Mouse (Mus musculus) adrenal gland, adult 10 weeks (tissue): Measurements from ENCODE around the gene Olfr649. TPM values are rescaled to one million over a fixed set of nuclear protein-coding genes. Genes with fewer than 3 reads are reported as not detected.

Experiments
- polyA plus RNA-seq: library from polyadenylated mRNA; stranded (reverse); fragments of 350-450 nt; fragmentation: Illumina TruSeq; extraction: RNeasy Lipid Tissue Mini Kit (QIAGEN cat#74804); gene quantifications from one replicate; pipeline ENCODE4 v1.2.3, GENCODE M21; 2014; ENCODE audit warnings: low read depth, low replicate concordance

Gene Olfr649
- not detected for polyA plus RNA-seq

GRCm38 (mm10) chr7:104195885-104196284 lies at the start of gene Olfr649:
Olfr649 (minus strand) TSS chr7:104195985.

GRCm38 (mm10) chr7:104244287-104245181 lies 48.7 kb upstream of the Olfr649 start, which contains the start of gene Trim34a:
Trim34a (plus strand) TSS chr7:104244457.

GRCm38 (mm10) chr7:104218701-104219569 lies 23.1 kb upstream of the Olfr649 start, which contains the start of gene Trim6:
Trim6 (plus strand) TSS chr7:104218793.

GRCm38 (mm10) chr7:104183292-104183691 lies 12.5 kb downstream of the Olfr649 start, which contains the start of gene Olfr648:
Olfr648 (minus strand) TSS chr7:104183392.

GRCm38 (mm10) chr7:104150456-104150855 lies 45.3 kb downstream of the Olfr649 start, which contains the start of gene Ubqlnl:
Ubqlnl (minus strand) TSS chr7:104150556.

GRCm38 (mm10) chr7:104143179-104143578 lies 52.6 kb downstream of the Olfr649 start, which contains the start of gene Ubqln3:
Ubqln3 (minus strand) TSS chr7:104143279.

Other genes with a start within 250 kb of the Olfr649 start
- gene Olfr635, start 224.8 kb downstream of the Olfr649 start, polyA plus RNA-seq, result not detected
- gene Olfr638, start 197.2 kb downstream of the Olfr649 start, polyA plus RNA-seq, result not detected
- not detected for gene Olfr639, start 178.7 kb downstream of the Olfr649 start, polyA plus RNA-seq
- gene Olfr640, start 170.4 kb downstream of the Olfr649 start, polyA plus RNA-seq, result not detected
- not detected for gene Olfr641, start 160.5 kb downstream of the Olfr649 start, polyA plus RNA-seq
- gene Olfr642, start 143.3 kb downstream of the Olfr649 start, polyA plus RNA-seq, result not detected
- gene 4930516K23Rik, start 134.5 kb downstream of the Olfr649 start, polyA plus RNA-seq, result not detected
- not detected for gene Olfr644, start 124.1 kb downstream of the Olfr649 start, polyA plus RNA-seq
- gene Olfr645, start 110.5 kb downstream of the Olfr649 start, polyA plus RNA-seq, result not detected
- gene Olfr646, start 91.1 kb downstream of the Olfr649 start, polyA plus RNA-seq, result not detected
- not detected for gene Ubqln5, start 66.2 kb downstream of the Olfr649 start, polyA plus RNA-seq
- gene Olfr643, start 58.6 kb downstream of the Olfr649 start, polyA plus RNA-seq, result not detected
- gene Ubqln3, start 52.7 kb downstream of the Olfr649 start, polyA plus RNA-seq, result not detected
- not detected for gene Ubqlnl, start 45.4 kb downstream of the Olfr649 start, polyA plus RNA-seq
- gene Olfm5, start 31.2 kb downstream of the Olfr649 start, polyA plus RNA-seq, result not detected
- gene Olfr648, start 12.6 kb downstream of the Olfr649 start, polyA plus RNA-seq, result not detected
- 1.0 TPM for gene Trim6, start 22.8 kb upstream of the Olfr649 start, polyA plus RNA-seq
- 37.6 TPM for gene Trim34a, start 48.5 kb upstream of the Olfr649 start, polyA plus RNA-seq
- 11.2 TPM for gene Trim5, start 92.1 kb upstream of the Olfr649 start, polyA plus RNA-seq
- 44.0 TPM for gene Trim12a, start 119.5 kb upstream of the Olfr649 start, polyA plus RNA-seq
- not detected for gene Trim34b, start 133.5 kb upstream of the Olfr649 start, polyA plus RNA-seq
- gene Trim12c, start 157.4 kb upstream of the Olfr649 start, polyA plus RNA-seq, result 52.3 TPM
- gene Trim30b, start 173.9 kb upstream of the Olfr649 start, polyA plus RNA-seq, result 0.58 TPM
- not detected for gene Trim30c, start 204.9 kb upstream of the Olfr649 start, polyA plus RNA-seq